Mouse (Mus musculus) spleen, adult 2 months (tissue): ENCODE data around the gene Supt6.

ENCODE experiments used
- CTCF ChIP-seq: fragments of 200-500 bp; IDR thresholded peaks from 2 replicates; pipeline ENCODE4 v1.5.1; 2011; ENCODE audit warnings: mild to moderate bottlenecking, inconsistent platforms; ENCODE audit not compliant: insufficient read depth, insufficient read length, insufficient replicate concordance; ENCODE audit errors: extremely low read depth
- POLR2A ChIP-seq: fragments of 200-500 bp; IDR thresholded peaks from 2 replicates; pipeline ENCODE4 v1.6.1; 2011; ENCODE audit warnings: low read depth, low read length, inconsistent platforms

- no peak for TF ChIP-seq CTCF
- TF ChIP-seq POLR2A, result no peak
These were observed 32.5 kb downstream of the Supt6 start for GRCm38 (mm10) chr11:78213086-78213817.
